22 mouse cellular contexts compared by ENCODE assay signal in the genomic region with DNA sequence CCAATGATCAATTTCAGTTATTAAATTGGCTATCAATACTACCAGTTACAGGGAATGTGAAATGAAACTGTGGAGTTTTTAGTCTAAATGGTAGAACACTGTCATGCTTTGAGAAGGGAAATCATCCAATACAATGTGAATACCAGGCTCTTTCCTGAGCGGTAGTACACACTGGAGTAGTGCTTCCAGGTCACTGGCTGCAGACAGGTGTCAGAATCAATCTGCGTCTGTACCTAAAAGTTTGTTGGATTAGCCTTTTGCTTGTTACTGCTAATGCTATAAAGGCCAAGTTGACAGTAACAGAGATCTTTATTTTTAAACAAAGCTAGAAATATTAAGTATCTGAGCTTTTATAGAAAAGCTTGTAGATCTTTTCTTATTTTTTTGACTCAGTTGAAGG.
DNase-seq lines count a peak whose midpoint lies in the region; ATAC-seq lines count a peak whose summit lies in the region.
"Had no signal": no experiment of that assay in that cellular context is flagged by ENCODE, and none has a peak within 500 bp of the region (broad histone marks: within the 10 kb centered on the region; RNA-seq: fewer than 3 reads in every experiment).

No protein-coding gene starts in this region.

- H3K4me2 ChIP-seq in midbrain, embryonic 11.5 days: no peak overlapping the region

- no peaks in the 10 kb centered on the region for H3K36me3 ChIP-seq in midbrain, embryonic 11.5 days (ENCODE audit: control insufficient read depth, insufficient read depth, low read length)
- H3K36me3 ChIP-seq: G1E had no signal

- ATAC-seq in frontal cortex, adult (ENCODE audit: low TSS enrichment): no peak
- ATAC-seq in midbrain, embryonic 11.5 days (ENCODE audit: low FRiP score): no peak
- ATAC-seq: activated CD4-positive, CD25-positive, alpha-beta regulatory T cell, adult 4 months; CD4-positive, CD25-positive, alpha-beta regulatory T cell, adult 4 months; Patski had no signal

- H3K9ac ChIP-seq in midbrain, embryonic 11.5 days (ENCODE audit: low read length): no peak overlapping the region

- H3K27ac ChIP-seq in midbrain, embryonic 11.5 days (ENCODE audit: low read depth, low read length): no peak overlapping the region

- H3K4me3 ChIP-seq in midbrain, embryonic 11.5 days (ENCODE audit: low read depth, low read length): no peak overlapping the region

- H3K4me1 ChIP-seq in midbrain, embryonic 11.5 days (ENCODE audit: control insufficient read depth, insufficient read depth, low read length): no peaks in the 10 kb centered on the region

- WGBS in midbrain, embryonic 11.5 days: 86% methylated on average over 2 of the region's 2 CpGs

- no peaks in the 10 kb centered on the region for H3K27me3 ChIP-seq in midbrain, embryonic 11.5 days (ENCODE audit: control insufficient read depth, insufficient read depth, low read length)
- H3K27me3 ChIP-seq: CH12.LX had no signal

- peak; percentile 54 for DNase-seq in Muller cell, postnatal 12 days (ENCODE audit: inconsistent ontology term)
- DNase-seq in retina, embryonic 14.5 days (ENCODE audit: low spot score): peak; percentile 19
- peak; percentile 61 for DNase-seq in retina, postnatal 1 day
- DNase-seq in midbrain, embryonic 11.5 days (ENCODE audit: low spot score, missing footprints): no peak
- DNase-seq in right cerebral cortex, adult 18-20 months: no peak
- DNase-seq: adrenal gland, adult 2 months; adrenal gland, adult 8-10 months; adrenal gland, postnatal 10 days; adrenal gland, postnatal 14 days; adrenal gland, postnatal 25 days; adrenal gland, postnatal 36 days; B cell, adult 2 months; cerebellum, adult 11 months; cerebellum, adult 11-12 months; cerebellum, adult 18-20 months; cerebellum, adult 2 months had no signal

- H3K9me3 ChIP-seq in midbrain, embryonic 11.5 days (ENCODE audit: control insufficient read depth, low read length): no peaks in the 10 kb centered on the region
- H3K9me3 ChIP-seq: G1E had no signal

Comparison
In these comparisons a context has a peak if more than half of its experiments do, and no peak if none do; other contexts are left out.
1. DNase-seq: peak in Muller cell, postnatal 12 days (single experiment), retina, embryonic 14.5 days (single experiment) and retina, postnatal 1 day (single experiment); none in midbrain, embryonic 11.5 days (single experiment) and right cerebral cortex, adult 18-20 months (single experiment).